Mouse (Mus musculus) liver, adult (tissue): Measurements from ENCODE around the gene Os9.

Source experiments
- GATA4 ChIP-seq: IDR thresholded peaks from 2 replicates; pipeline ENCODE4 v1.6.1; 2014; ENCODE audit warnings: mild to moderate bottlenecking, low read length; ENCODE audit not compliant: insufficient replicate concordance

Gene Os9

DNA sequence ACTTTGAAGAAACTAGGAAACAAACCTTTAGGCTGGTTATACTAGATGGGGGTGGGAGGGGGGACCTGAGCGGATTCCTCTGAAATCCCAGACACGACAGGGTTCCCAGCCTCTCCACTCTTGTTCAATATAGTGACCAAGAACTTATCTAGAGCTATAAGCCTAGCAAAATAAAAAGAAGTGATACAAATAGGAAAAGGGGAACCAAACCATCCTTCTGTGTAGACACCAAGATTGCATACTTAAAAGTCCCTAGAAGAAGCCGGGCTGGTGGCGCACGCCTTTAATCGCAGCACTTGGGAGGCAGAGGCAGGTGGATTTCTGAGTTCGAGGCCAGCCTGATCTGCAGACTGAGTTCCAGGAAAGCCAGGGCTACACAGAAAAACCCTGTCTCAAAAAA, 32.4 kb upstream of the Os9 start:
- TF ChIP-seq GATA4: no peak

DNA sequence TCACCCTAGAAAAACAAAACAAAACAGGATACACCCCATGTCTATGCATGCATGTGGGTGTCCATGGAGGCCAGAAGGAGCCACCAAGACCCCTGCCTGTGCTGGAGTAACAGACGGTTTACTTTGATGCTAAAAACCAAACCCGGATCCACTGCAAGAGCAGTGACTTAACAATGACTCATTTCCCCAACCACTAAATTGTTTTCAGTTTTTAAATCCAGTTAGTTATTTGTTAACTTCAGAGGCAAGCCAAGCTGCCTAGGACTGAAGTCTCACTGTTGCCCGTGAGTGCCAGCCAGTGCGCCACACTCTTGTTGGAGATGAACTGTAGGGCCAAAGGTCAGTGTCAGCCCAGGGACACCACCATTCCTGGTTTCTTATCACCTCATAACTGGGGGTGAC, 29.5 kb upstream of the Os9 start:
- no peak for TF ChIP-seq GATA4

DNA sequence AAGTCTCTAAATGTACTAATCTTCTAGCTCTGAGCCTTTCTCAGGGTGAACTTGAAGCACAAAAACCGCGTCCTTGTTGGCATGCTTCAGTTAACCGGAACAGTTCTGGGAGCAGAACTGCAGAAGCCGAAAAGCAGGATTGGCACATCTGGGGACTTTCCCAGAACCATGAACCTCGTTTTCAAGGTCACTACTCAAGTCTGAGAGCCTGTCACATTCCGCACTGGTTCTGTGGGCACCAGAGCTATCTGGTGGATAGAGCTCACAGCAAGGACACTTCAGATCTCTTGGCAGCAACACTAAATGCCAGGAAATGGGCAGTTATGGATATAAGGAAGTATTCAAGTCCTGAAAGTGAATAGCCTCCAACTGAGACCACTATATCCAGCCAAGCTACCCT, 26.2 kb upstream of the Os9 start:
- TF ChIP-seq GATA4: no peak

DNA sequence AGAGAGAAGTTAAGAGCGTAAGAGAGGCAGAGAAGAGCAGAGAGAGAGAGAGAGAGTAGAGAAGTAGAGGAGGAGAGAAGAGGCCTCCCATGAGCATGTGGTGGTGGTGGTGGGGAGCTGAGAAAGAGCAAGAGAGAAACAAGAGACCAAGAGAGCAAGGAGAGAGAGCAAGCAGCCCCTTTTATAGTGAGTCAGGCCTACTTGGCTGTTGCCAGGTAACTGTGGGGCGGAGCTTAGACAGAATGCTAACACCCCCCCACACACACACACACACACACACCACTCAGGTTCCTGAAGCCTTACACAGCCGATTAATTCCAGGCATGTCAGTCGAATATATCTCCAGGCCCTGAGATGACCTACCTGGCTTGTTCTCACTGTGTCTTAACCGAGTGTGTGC, 24.4 kb upstream of the Os9 start:
- no peak for TF ChIP-seq GATA4

DNA sequence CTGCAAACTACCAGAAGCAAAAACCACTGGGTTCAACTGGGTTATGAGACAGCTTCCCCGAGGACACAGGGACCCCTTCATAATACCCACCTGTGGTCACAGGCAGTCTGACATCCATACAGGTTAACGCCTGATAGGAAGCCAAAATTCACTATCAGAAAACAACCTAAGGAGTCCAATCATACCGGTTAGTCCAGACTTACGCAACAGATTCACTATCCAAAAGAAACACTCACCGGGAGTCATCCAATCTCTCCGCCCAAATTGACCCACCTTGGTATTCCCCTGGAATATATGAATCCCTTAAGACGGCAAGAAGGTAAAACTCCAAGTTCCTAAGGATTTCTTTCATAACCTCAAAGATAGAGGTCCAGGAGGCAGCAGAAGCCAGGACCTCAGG, 23.6 kb upstream of the Os9 start:
- TF ChIP-seq GATA4: no peak

DNA sequence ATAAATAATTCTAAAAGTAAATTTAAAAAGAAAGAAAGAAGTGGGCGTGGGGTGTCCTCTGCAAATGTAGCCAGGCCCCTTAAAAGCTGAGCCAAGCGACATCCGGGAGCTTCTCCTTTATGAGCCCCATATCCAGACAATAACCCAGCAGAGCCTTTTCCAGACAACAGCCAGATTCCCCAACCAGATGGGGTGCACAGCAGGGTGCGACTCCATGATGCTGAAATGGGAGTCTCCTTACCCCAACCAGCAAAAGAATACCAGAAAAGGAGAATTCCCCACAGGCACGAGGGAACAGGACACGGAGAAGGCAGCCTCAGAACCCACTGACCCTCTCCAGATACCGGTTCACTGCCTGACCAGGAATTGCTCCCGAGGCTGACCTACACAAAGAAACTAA, 22.3 kb upstream of the Os9 start:
- TF ChIP-seq GATA4: no peak

DNA sequence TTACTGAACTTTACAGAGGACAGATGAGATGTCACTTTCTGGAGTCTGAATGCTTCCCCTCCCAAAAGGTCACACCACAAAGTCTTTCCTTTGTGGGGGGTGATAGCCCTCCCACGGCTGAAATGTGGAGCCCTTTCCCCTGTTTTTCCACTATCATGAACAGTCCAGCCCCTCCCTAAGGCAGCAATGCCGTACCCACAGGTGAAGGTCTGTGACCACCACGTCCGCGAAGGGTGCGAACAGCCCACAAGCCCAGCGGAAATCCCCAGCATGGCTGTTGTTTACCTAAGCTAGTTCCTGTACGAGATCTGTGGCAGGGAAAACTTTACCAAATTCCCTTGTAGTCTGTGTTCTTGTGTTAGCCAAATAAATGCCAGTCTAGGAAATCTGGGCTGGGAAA, 20.6 kb upstream of the Os9 start:
- no peak for TF ChIP-seq GATA4

DNA sequence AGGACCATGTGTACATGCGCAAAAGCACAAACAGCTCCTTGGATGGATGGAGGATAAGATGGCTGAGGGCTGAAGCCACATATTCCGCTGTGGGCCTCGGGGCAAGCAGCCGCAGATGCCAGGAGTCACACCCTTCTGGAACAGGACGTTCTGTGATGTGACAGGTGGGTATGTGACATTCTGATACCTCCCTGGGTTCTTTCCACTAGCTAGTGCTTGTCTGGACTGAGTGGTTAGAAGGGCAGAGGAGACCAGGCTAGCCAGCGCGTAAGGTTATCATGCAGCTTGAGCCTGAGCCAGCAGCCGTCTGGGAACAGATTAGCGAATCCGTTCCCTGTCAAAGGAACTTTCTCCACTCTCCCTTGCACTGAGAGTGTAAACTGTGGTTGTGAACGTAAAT, 20.0 kb upstream of the Os9 start:
- no peak for TF ChIP-seq GATA4

DNA sequence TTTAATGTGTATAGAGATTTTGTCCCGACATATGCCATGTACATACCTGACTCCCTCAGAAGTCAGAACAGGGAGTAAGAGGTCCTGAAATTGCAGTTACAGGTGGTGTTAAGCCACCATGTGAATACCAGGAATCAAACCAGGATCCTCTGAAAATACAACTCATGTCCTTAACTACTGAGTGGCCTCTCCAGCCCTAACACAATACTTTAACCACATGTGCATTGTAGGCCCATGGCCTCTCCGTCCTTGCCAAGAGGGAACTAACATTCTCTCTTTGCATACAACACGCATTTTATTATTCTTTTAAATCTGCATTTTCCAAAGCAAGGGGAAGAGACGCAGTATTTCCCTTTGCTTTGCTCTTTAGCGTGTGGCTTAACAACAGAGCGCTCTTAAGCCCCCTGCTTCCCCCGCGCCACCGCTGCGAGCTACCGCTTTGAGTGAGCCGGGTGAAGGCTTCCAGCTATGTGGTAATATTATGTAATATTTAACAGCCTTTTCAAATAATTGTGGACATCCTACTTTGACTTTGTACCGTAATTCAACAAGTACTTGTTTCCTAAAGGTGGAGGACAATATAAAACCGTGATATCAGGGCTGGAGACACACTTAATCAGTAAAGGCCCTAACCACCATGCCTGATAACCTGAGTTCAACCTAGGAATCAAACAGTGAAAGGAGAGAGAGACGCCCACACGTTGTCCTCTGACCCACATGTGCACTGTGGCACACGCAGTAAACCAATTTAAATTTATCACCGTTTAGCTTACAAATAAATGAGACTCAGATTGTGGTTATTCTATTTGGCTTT, 17.6 kb upstream of the Os9 start:
- peak; percentile 84 for TF ChIP-seq GATA4

DNA sequence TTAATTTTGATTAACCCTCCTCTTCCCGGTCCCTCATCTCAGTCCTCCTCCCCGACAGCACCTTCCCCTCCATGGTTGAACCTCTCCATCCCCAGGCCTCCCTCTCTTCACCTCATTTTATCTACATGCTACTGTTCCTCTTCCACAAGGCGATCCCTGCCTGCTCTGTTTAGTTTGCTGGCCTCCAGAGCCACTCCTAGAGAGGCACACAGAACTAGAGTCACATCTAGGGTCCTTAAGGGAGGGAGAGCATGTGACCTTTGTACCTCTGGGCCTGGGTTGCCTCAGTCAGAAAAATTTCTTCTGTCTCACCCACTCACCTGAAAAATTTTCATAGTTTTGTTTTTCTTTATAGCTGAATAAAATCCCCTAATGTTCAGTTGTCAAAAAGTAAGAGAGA, 17.0 kb upstream of the Os9 start:
- TF ChIP-seq GATA4: no peak

DNA sequence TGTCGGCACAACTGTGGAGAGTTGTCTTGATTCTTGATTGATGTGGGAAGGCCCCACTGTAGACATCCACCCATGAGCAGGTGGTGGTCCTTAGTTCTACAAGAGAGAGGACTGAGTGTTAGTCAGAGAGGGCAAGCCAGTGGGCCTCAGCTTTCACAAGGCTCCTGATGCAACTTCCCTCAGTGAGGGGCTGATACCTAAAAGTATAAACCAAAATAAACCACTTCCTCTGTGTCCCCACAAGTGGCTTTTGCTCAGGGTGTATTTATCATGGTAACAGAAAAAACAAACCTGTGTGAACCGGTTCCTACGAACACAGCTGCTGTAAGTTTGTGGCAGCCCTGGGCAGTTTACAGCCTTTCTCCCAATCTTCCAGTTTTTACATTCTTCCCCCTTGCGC, 15.6 kb upstream of the Os9 start:
- TF ChIP-seq GATA4: no peak

DNA sequence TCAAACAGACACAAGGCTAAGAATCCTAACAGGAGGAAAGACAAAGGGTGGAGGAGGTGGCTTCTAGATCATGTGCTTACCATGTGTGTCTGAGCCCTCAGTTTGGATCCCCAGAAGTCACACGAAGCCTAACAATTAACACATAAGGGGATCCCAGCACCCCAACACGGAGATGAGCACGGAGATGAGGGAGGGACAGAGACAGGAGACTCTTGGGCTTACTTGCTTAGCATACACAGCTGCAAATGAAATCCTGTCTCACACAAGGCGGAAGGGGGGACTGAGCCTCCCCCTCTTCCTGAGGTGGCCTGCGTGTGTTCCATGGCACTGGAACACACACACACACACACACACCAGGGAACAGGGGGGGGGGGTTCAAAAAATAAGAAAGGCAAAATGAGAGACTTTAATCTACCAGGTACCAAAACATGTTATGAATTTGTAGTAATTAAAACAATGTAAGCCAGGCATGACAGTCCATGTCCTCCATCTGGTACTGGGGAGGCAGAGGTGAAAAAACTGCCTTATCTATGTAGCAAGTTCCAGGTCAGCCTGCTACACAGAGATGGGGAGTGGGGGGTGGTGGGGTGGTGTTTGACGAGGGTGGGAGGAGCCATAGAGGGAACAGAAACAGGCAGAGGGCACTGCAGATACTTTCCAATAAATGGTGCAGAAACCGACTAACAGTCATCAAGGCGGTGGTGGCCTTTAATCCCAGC, 14.3 kb upstream of the Os9 start:
- no peak for TF ChIP-seq GATA4

DNA sequence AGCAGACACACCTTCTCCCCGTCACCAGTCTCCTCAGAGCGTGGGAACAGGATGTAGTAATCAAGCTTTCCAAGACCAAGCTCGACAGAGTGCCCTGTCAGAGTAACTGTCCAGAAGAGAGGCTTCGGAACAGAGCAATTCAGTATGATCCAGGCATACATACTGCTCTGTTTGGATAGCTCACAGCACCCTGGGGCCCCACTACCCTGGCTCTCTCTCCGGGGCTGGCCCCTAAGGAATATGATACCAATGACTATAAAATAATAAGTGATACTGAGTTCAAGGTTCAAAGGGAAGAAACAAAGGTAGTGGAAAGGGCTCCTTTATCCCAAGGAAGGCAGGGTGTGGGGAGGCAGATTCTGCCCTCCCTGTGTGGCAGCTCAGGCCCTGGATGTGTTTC, 11.5 kb upstream of the Os9 start:
- TF ChIP-seq GATA4: no peak

DNA sequence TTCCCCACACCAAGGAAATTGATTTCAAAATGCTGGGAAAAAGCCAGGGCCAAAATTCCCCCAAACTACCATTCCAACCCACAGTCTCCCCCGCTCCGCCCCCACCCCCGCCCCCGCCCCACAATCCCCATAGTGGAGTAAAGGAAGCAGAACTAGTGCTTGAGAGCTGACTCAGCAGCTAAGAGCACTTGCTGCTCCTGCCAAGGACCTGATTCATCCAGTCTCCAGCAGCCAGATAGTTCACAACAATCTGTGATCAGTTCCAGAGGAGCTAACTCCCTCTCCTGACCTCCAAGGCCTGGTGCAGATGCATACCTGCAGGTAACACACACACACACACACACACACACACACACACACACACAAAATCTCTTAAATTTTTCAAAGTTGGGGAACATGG, 8.5 kb upstream of the Os9 start:
- no peak for TF ChIP-seq GATA4

DNA sequence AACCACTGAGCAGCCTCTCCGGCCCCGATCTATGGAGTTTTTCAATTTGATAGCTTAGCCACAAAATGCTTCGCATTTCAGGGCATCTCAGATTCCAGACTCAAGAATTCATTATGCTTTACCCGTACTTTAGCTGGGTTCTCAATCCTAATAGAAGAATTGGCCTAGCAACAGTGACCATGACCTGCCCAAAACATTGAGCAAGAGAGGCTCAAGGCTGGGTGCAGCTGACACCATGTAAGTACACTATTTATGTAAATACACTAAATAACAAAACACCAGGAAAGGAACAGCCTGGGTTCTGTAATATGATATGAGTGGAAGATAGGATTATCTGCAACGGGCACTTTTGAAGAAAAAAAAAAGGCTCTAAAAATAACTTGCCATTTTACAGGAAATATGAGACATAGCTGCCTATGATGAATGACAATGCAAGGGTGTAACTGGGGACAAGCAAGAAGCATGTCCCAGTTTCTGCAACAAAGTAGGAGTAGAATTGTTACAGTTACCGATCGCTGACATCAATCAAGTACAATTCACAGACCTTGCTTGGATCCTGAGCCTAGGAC, 6.9 kb upstream of the Os9 start:
- TF ChIP-seq GATA4: no peak

DNA sequence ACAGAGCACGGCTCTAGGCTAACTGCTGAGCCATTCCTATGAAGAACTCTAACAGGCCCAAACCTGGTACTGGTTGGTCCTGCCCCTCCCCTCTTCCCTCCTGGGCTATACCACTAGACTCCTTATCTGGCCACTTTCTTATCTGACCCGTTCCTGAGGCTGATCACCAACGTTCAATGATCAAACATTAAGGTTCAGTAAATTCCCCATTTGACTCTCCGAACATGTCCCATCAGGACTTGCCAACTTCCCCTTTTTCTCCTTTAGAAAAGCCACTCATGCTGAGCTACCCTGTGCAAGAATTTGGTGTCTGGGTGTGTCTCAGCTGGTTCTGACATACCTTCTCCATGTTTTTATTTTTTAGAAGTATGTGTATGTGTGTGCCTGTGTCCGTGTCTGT, 5.6 kb upstream of the Os9 start:
- TF ChIP-seq GATA4: no peak
